Mouse (Mus musculus) testis, adult 2 months (tissue): Measurements from ENCODE around the gene Ankrd13a.

Source experiments
- CTCF ChIP-seq: fragments of 200-500 bp; IDR thresholded peaks from 2 replicates; pipeline ENCODE4 v1.5.1; 2012; ENCODE audit warnings: low read depth, mild to moderate bottlenecking, inconsistent platforms, low read length, moderate library complexity; ENCODE audit not compliant: control insufficient read depth, insufficient read depth, insufficient replicate concordance
- POLR2A ChIP-seq: fragments of 200-500 bp; IDR thresholded peaks from 2 replicates; pipeline ENCODE4 v1.6.1; 2012; ENCODE audit warnings: low read depth, mild to moderate bottlenecking, inconsistent platforms, low read length, moderate library complexity; ENCODE audit not compliant: control insufficient read depth

GRCm38 (mm10) chr5:114807893-114808292 is 33.4 kb downstream of the Ankrd13a start:
- no peak for TF ChIP-seq POLR2A
- no peak for TF ChIP-seq CTCF
